Mouse (Mus musculus): ENCODE data around the gene Mfsd2a. TPM values are rescaled to one million over a fixed set of nuclear protein-coding genes. Genes with fewer than 3 reads are reported as not detected.

The Mfsd2a gene
- total RNA-seq (2021): 2.7 and 5.7 TPM in 2 replicates
- long read RNA-seq, experiment 1, partial matches to known transcripts: 0 of 1 reads
- long read RNA-seq, experiment 1, other reads (novel, unspliced or antisense): 1 of 1 reads
- long read RNA-seq, experiment 2, partial matches to known transcripts: 0 of 4 reads
- long read RNA-seq, experiment 2, other reads (novel, unspliced or antisense): 2 of 4 reads

- peak; percentile 61 for DNase-seq
Observed at GRCm38 (mm10) chr4:122961100-122961567, at the start of gene Mfsd2a. Mfsd2a (minus strand) TSS chr4:122961188.

DNA sequence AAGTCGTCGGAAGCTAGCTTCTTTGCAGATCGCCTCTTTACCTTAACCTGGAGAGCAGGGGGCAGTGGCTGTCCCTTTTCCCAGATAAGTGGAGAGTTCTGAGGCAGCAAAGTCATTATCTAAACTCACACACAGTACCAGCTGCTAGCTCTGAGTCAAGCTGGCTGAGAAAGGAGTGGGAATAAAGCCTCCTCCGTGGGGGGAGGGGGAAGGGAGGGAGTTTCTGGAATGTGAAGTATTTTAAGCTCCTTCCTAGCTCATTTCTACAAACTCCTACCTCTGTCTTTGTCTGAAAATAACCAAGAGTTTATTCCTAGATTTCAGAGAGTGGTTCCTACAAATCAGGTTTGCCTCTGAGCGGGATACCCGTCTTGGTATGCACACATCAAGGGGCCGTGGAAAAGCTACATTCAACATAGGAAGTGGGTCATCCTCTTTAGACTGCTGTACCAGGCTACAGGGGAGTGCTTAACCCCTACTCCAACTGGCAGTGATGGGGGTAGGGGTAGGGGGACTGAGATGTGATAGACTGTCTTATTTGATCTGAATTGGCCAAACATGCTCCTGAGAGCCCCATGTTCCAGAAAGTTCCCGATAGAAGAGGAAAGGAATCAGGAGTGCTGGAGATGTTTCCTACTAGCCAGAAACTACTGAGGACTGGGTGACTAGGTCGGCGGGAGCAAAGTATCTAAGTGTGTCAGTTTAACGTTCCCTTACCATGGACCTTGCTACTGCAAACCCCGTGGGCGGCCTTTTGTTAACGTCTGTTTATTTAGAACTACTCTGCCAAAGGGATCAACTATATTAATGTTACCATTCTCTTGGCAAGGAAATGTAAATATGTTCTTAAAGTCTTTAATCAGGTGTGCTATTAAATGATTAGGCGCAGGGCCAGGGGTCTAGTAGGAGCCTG, 44.3 kb upstream of the Mfsd2a start:
- no peak for DNase-seq

- DNase-seq: no peak
Observed at GRCm38 (mm10) chr4:123000617-123001342, 39.8 kb upstream of the Mfsd2a start.

GRCm38 (mm10) chr4:123000130-123000529, 39.1 kb upstream of the Mfsd2a start:
- no peak for DNase-seq

GRCm38 (mm10) chr4:122999263-122999691, 38.3 kb upstream of the Mfsd2a start:
- no peak for DNase-seq

DNA sequence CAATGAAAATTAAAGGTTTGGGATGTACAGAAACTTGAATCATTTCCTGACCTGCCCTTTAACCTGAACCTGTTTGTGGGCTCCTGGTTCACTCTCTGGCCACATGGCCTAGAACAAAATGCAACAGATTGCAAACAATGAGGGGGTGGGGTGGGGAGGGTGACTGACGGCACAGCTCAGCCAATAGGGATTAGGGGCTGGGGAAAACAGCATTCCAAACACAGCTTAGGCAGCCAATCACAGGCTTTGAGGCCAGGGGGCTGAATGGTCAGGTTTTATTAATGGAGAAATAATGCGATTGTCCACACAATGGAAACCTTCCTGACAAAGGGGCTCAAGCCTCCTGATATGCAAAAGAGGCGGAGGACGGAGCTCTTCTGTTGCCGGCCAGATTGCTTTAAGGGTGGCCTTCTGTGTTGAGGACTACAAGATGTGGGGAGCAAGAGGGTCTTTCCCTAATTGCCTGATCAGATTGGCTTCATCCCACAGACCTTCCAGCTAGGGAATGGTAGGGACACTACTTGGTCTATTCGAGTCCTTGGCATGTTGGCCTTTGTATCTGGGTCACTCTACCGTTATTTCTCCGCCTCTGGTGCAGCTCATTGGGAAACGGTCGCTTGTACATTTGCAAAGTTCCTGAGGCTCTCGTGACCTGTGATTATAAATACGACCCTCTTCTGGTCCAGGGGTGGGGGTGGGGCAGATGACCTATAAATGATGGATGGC, 37.7 kb upstream of the Mfsd2a start:
- DNase-seq: no peak

GRCm38 (mm10) chr4:122996618-122997381, 35.8 kb upstream of the Mfsd2a start:
- DNase-seq: peak; percentile 43

DNA sequence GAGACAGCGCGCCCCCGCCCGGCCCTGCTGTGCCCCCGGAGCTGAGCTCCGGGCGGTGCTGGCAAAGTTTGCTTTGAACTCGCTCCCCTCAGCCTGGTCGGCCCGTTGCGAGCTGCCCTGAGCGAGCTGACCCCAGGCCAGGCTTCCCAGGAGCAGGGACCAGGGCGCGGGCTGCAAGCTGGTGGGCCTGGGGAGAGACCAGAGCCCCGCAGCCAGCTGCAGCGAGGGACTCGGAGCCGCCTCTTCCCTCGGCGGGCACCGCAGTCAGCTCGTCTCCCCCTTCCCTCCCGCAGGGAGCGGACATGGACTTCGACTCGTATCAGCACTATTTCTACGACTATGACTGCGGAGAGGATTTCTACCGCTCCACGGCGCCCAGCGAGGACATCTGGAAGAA, 35.2 kb upstream of the Mfsd2a start:
- peak; percentile 48 for DNase-seq

DNA sequence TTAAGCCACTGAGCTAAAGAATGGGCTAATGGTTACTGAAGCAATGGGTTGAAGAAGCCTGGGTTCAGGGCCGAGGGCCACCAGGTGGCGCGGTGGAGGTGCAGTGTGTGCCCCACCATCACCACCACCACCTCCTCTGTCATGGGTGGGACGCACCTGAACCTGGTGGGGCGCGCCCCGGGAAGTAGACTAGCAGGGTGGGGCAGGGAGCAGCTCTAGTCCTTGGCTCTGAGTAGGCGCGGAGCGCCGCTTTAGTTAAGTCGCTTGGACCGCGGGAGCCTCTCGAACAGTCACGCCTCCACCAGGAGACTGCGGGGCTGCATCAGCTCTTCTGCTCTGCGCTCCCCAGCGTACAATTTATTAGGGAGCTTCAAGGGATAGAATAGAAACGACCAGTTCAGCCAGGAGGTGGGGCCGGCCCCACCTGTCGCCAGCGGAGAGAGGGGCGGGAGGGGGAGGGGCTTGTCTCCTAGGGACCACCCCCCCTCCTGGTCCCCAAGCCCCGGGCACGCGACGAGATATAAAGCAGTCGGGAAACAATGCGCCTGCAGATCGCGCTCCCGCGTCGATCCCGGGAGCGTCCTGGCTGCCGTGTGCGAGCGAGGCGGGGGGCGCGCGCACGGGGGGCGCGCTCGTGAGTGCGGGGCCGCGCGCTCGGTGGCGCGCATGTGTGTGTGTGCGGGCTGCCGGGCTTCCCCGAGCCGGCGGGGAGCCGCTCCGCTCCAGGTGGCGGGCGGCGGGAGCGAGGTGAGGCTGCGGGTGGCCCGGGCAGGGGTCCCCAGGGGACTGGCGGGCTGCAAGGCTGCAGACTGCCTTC, 34.6 kb upstream of the Mfsd2a start, which contains the start of gene Mycl:
Gene Mycl, plus strand, starts transcription at position 249 of the 817 bp plus-strand sequence.
- DNase-seq: peak; percentile 83

GRCm38 (mm10) chr4:122992276-122992675, 31.3 kb upstream of the Mfsd2a start:
- DNase-seq: no peak

DNA sequence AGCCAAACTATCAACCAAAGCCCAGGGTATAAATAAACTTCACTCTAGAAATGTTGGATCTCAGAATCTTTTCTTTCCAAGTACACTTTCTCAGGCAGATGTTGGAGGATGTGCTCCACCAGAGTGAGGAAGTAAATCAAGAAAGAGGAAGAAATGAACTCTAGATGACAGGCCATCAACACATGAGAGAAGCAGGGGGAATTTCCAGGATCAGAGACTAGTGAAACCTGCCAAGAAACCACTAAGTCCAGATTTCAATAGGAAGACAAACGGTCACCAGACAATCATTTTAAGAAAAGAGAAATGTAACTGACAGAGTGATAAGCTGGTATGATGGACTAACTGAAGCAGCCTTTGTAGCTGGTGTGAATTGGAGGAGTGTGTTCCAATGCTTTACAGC, 30.2 kb upstream of the Mfsd2a start:
- DNase-seq: no peak

GRCm38 (mm10) chr4:122988004-122988403, 27.0 kb upstream of the Mfsd2a start:
- DNase-seq: peak; percentile 29

- DNase-seq: peak; percentile 43
Observed at GRCm38 (mm10) chr4:122987421-122987820, 26.4 kb upstream of the Mfsd2a start.

DNA sequence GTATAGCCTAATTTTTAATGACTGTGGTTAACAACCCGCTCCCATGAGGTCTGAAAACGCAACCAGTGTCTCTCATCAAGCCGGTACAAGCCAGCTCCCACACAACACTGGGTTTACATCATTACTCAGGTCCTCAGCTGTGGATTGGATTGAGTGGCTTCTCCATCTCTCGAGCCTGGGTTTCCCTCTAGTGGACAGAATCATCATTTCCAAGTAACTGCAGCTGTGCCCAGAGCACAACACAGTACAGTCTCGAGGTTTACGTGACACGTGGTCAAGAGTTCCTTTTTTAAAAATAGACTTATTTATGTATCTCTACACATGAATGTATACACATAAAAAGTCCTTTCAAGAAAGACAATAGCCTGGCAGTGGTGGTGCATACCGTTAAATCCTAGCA, 24.1 kb upstream of the Mfsd2a start:
- peak; percentile 63 for DNase-seq

GRCm38 (mm10) chr4:122983486-122984261, 22.7 kb upstream of the Mfsd2a start:
- no peak for DNase-seq

DNA sequence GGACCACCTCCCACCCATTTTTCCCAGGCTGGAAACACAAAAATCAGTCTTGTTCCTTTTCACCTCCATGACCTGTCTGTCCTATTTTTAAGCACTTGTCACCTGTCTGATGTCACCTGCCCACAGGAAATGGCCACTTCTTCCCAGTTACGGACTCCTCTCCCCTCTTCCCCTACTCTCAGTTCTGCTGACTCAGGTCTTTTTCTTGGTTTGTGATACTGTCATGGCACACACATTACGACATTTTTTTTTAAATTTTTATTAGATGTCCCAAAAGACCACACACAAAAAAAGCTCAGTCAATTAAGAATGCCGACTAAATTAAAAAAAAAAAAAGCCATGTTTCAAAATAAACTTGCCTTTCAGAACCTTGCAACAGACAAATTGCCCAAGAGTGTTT, 21.5 kb upstream of the Mfsd2a start:
- DNase-seq: no peak

- no peak for DNase-seq
Observed at GRCm38 (mm10) chr4:122981930-122982329, 20.9 kb upstream of the Mfsd2a start.

- no peak for DNase-seq
Observed at GRCm38 (mm10) chr4:122981238-122981637, 20.2 kb upstream of the Mfsd2a start.

DNA sequence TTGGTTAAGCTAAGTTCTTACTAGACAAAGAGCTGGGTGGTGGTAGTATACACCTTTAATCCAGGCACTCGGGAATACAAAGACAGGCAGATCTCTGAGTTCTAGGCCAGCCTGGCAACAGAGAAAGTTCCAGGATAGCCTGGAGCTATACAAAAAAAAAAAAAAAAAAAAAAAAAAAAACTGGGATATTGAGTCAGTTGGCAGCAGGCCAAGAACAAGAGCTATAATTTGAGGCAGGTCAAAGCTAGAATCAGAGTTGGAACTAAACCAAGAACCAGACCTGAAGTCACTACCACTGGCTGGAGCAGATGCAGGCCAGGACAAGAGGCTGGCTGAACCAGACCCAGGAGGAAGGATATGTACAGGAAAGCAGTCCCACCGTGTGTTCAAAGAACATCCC, 19.7 kb upstream of the Mfsd2a start:
- DNase-seq: no peak

Measured in adrenal gland, postnatal 14 days (tissue).